Mouse (Mus musculus) gastrocnemius, adult 18-20 months (tissue): ENCODE data around the gene Dusp15. TPM values are rescaled to one million over a fixed set of nuclear protein-coding genes. Genes with fewer than 3 reads are reported as not detected.
A peak's percentile ranks its signal among the peaks of the same experiment; 100 is the strongest.

Experiments used
- DNase-seq: peaks from one replicate; pipeline ENCODE4 v3.0.0; 2021; ENCODE audit warnings: low spot score
- total RNA-seq, 2 experiments: library from RNA; stranded (reverse); gene quantifications; 2 replicates each; pipeline ENCODE4 v1.2.3; 2021

The Dusp15 gene
- total RNA-seq, 2 experiments from 2014 or later = 0.26 to 0.34 TPM

- DNase-seq = no peak
Observed at GRCm38 (mm10) chr2:152931456-152932160, 19.9 kb downstream of the Dusp15 start.

- DNase-seq = no peak
Observed at GRCm38 (mm10) chr2:152930276-152930675, 21.2 kb downstream of the Dusp15 start.

- DNase-seq = no peak
Observed at GRCm38 (mm10) chr2:152928988-152929370, 22.5 kb downstream of the Dusp15 start.

GRCm38 (mm10) chr2:152928219-152928987, 23.1 kb downstream of the Dusp15 start:
- no peak for DNase-seq

GRCm38 (mm10) chr2:152927371-152927770, 24.1 kb downstream of the Dusp15 start:
- no peak for DNase-seq

DNA sequence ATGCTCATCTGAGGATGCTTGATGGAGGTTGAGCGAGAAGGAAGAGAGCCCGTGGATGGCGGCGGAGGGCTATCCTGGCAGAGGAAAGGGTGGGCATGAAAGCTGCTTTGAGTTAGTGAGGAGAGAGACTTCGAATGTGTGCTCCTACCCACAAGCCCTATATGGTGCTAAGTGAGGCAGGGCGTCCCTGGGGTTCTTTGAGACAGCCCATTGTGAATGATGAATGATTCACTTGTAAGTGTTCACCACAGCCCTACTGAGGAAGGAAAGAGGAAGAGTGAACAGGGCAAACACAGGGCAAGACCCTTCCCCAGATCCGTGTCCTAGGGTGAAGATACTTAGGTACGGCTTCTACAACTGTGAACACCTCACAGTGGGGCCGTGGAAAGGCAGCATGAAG, 24.6 kb downstream of the Dusp15 start:
- DNase-seq = no peak

DNA sequence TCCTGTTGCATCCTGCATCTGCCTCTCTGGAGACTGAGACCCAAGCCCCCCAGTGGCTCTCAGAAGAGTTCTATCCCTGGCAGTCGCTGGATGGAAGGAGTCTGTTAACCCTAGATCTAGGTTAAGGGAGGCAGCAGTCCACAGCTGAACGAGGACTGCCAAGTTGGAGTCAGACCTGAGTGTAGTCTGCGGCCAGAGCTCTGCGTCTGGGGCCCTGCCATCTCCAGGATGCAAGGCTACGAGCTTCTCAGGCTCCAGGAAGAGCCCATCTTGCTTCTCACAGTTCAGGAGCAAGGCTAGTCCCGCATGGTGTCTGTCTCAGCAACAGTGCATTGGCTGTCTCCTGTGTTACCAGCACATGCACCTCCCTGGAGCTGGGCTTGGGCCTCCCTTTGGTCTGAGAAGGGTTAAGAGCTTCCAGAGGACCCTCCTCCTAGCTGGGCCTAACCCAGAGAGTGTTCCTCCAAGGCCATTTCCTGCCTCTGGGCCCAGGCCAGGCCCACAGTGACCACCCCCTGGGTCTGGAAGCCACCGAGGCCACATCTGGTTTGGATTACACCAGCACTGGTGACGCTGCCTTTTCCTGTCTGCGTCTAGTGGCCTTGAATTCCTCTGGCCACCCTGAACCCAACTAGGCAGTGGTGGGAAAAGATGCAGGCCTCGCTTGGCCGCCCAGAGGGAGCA, 26.2 kb downstream of the Dusp15 start:
- DNase-seq = peak; percentile 84

- no peak for DNase-seq
Observed at GRCm38 (mm10) chr2:152924543-152924942, 27.0 kb downstream of the Dusp15 start.

GRCm38 (mm10) chr2:152924128-152924527, 27.4 kb downstream of the Dusp15 start:
- DNase-seq = no peak

GRCm38 (mm10) chr2:152923621-152924020, 27.9 kb downstream of the Dusp15 start:
- no peak for DNase-seq

DNA sequence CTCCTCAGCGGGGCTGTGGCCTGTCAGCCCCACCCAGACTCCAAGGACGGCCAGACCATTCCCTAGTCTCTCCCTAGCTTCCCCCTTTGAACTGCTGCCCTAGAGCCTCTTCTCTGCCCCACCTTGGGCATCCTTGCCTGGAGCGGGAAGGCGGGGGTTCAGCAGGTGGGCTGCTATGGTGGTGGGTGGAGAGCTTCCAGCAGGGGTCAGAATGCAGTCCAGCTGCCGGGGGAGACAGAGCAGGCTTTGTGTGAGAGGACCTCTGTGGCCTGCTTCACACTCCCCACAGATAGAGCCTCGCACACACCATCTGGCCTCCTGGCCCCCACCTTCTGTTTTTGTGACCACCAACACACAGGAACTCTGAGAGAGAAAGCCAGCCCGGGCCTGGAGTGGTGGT, 29.1 kb downstream of the Dusp15 start:
- no peak for DNase-seq

DNA sequence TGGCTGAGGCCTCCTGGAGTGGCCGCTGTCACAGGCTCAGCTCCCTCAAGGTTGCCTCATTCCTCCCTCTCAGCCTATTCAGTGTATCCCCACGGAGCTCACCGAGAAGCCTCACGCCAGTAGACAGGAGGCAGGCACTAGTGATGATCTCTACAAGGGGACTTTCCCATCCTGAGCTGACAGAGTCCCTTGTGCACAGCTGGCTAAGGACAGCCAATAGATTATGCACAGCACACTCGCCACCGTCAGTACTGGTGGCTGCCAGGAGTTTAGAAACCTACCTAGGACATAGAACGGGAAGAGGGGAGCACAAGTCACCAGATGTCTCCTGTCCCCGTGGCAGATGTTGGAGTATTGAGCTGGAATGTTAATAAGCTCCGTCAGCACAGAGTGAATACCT, 33.8 kb downstream of the Dusp15 start:
- DNase-seq = no peak

- no peak for DNase-seq
Observed at GRCm38 (mm10) chr2:152916111-152916510, 35.4 kb downstream of the Dusp15 start.

GRCm38 (mm10) chr2:152915453-152915852, 36.0 kb downstream of the Dusp15 start:
- no peak for DNase-seq

GRCm38 (mm10) chr2:152914310-152915120, 37.0 kb downstream of the Dusp15 start:
- DNase-seq = peak; percentile 95

DNA sequence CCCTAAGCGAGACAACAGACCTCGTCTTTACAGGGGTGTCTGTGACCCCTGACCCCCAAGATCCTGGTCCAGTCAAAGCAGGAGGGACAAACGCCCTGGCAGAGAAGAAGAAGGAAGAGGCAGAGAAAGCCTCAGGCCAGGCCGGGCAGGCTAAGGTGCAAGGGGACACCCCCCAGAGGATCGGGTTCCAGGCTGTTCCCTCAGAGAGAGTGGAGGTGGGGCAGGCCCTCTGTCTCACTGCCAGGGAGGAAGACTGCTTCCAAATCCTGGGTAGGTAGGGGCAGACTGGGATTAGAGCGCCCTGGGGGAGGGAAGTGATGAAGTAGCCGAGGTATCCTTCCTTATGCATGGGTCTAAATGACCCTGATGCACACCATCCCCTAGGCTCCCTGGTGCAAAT, 38.0 kb downstream of the Dusp15 start:
- DNase-seq = peak; percentile 86

- DNase-seq = peak; percentile 69
Observed at GRCm38 (mm10) chr2:152911432-152911831, 40.1 kb downstream of the Dusp15 start.

- peak; percentile 92 for DNase-seq
Observed at GRCm38 (mm10) chr2:152911031-152911430, 40.5 kb downstream of the Dusp15 start, which contains the start of gene Mylk2. Gene Mylk2, plus strand, starts transcription at chr2:152911352.

DNA sequence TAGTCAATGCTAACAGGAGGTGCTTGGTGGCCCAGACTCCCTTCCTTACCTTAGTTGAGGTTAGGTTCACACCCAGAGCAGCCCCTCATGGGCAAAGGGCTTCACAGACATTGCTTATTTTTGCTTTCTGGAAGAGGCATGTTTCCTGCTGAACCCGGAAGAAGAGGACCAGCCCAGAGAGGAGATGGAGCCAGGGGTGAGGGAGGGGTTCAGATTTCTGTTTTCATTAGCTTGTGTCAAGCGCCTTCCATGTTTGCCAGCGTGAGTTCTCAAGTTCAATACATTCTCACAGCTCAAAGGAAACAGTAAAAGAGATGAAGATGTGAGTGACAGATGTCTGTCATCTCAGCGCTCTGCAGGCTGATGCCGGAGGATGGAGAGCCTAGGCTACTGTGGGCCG, 41.6 kb downstream of the Dusp15 start:
- DNase-seq = peak; percentile 61

- DNase-seq = peak; percentile 61
Observed at GRCm38 (mm10) chr2:152907114-152907943, 44.2 kb downstream of the Dusp15 start.
